Mouse (Mus musculus) intestine, embryonic 16.5 days (tissue): ENCODE data around the gene Snx9. TPM values are rescaled to one million over a fixed set of nuclear protein-coding genes. Genes with fewer than 3 reads are reported as not detected.

Source experiments
- ATAC-seq: fragments of 200-750 bp; cut with Nextera tagmentation; 2 replicates; pipeline ENCODE4 v1.8.0; 2017; ENCODE audit warnings: moderate TSS enrichment, moderate library complexity
- H3K27ac ChIP-seq: fragments of 300-500 bp; sonication (generic); 2 replicates; pipeline ENCODE4 v1.5.1; 2014; ENCODE audit warnings: mild to moderate bottlenecking, low read length
- H3K27me3 ChIP-seq: fragments of 300-500 bp; sonication (generic); replicated peaks from 2 replicates; pipeline ENCODE4 v1.6.1; 2014; ENCODE audit warnings: low read length, control low read depth, mixed read lengths; ENCODE audit not compliant: control insufficient read depth, insufficient read depth
- H3K36me3 ChIP-seq: fragments of 300-500 bp; sonication (generic); 2 replicates; pipeline ENCODE4 v1.6.1; 2014; ENCODE audit warnings: low read length, control low read depth; ENCODE audit not compliant: control insufficient read depth, insufficient read depth
- H3K4me1 ChIP-seq: fragments of 300-500 bp; sonication (generic); 2 replicates; pipeline ENCODE4 v1.6.1; 2014; ENCODE audit warnings: low read length, control low read depth, mixed read lengths; ENCODE audit not compliant: control insufficient read depth, insufficient read depth
- H3K4me2 ChIP-seq: fragments of 300-500 bp; sonication (generic); 2 replicates; pipeline ENCODE4 v1.6.1; 2014; ENCODE audit warnings: low read depth, low read length, control low read depth
- H3K4me3 ChIP-seq: fragments of 300-500 bp; sonication (generic); 2 replicates; pipeline ENCODE4 v1.5.1; 2014; ENCODE audit warnings: mild to moderate bottlenecking, low read length
- H3K9ac ChIP-seq: fragments of 300-500 bp; sonication (generic); 2 replicates; pipeline ENCODE4 v1.6.1; 2014; ENCODE audit warnings: low read depth, low read length
- H3K9me3 ChIP-seq: fragments of 300-500 bp; sonication (generic); 2 replicates; pipeline ENCODE4 v1.6.1; 2016; ENCODE audit warnings: low read length, control low read depth; ENCODE audit not compliant: control insufficient read depth
- WGBS: fragments of 180-500 bp; shearing (Covaris S2); extraction: QIAGEN DNeasy Blood & Tissue Kit; methylation state at CpG from one replicate; pipeline ENCODE4 v1.1.7; 2014; 5-methylcytosine and 5-hydroxymethylcytosine counted together
- polyA plus RNA-seq: library from polyadenylated mRNA; unstranded; fragments of >200 nt; fragmentation: Nextera tagmentation; extraction: Ambion mirVana; gene quantifications from 2 replicates; pipeline ENCODE4 v1.2.1, GENCODE M21; 2015

Snx9 gene
- polyA plus RNA-seq, 1 experiment from 2014 or later: 52.6 TPM

- H3K9ac ChIP-seq: no peak overlapping the region
- WGBS: 53% methylated on average over 3 of the region's 3 CpGs
Observed at GRCm38 (mm10) chr17:5957097-5957496, 116.0 kb downstream of the Snx9 start.

GRCm38 (mm10) chr17:5958229-5958628 lies 117.1 kb downstream of the Snx9 start:
- no peak overlapping the region for H3K4me2 ChIP-seq
- peaks cover 28% of the 10 kb centered on the region for H3K4me1 ChIP-seq
- 86% methylated on average over 5 of the region's 5 CpGs for WGBS
- no peaks in the 10 kb centered on the region for H3K36me3 ChIP-seq
- no peak overlapping the region for H3K27ac ChIP-seq
- H3K9me3 ChIP-seq: no peaks in the 10 kb centered on the region
- ATAC-seq: no peak
- no peaks in the 10 kb centered on the region for H3K27me3 ChIP-seq
- H3K4me3 ChIP-seq: no peak overlapping the region
- H3K9ac ChIP-seq: no peak overlapping the region

More at GRCm38 (mm10) chr17:5957097-5957496, 116.0 kb downstream of the Snx9 start:
- no peak overlapping the region for H3K27ac ChIP-seq
- peaks cover 28% of the 10 kb centered on the region for H3K4me1 ChIP-seq
- H3K27me3 ChIP-seq: no peaks in the 10 kb centered on the region
- no peak for ATAC-seq
- H3K4me2 ChIP-seq: no peak overlapping the region
- H3K4me3 ChIP-seq: no peak overlapping the region
- H3K36me3 ChIP-seq: no peaks in the 10 kb centered on the region
- no peaks in the 10 kb centered on the region for H3K9me3 ChIP-seq

GRCm38 (mm10) chr17:5958636-5959035 lies 117.5 kb downstream of the Snx9 start:
- Histone ChIP-seq H3K4me1 (peaks cover 28% of the 10 kb centered on the region), H3K9ac (no peak overlapping the region), H3K36me3 (no peaks in the 10 kb centered on the region), H3K27me3 (no peaks in the 10 kb centered on the region), H3K4me2 (0 out of 2 replicates have a peak overlapping the region, but pooled peaks have one; percentile 12), H3K27ac (peak overlapping the region; percentile 68), H3K9me3 (no peaks in the 10 kb centered on the region), H3K4me3 (no peak overlapping the region)
- peak; percentile 30; the same call in 1 of the 2 replicates for ATAC-seq
- 69% methylated on average over 10 of the region's 10 CpGs for WGBS

GRCm38 (mm10) chr17:5959096-5959495 lies 118.0 kb downstream of the Snx9 start:
- no peaks in the 10 kb centered on the region for H3K36me3 ChIP-seq
- H3K27me3 ChIP-seq: no peaks in the 10 kb centered on the region
- H3K9ac ChIP-seq: 0 out of 2 replicates have a peak overlapping the region, but pooled peaks have one; percentile 7
- peak overlapping the region; percentile 22; the same call in 1 of the 2 replicates for H3K4me2 ChIP-seq
- peaks cover 28% of the 10 kb centered on the region for H3K4me1 ChIP-seq
- 0 out of 2 replicates have a peak overlapping the region, but pooled peaks have one; percentile 16 for H3K4me3 ChIP-seq
- no peaks in the 10 kb centered on the region for H3K9me3 ChIP-seq
- peak overlapping the region; percentile 68 for H3K27ac ChIP-seq
- WGBS: 42% methylated on average over 7 of the region's 7 CpGs
- ATAC-seq: peak; percentile 77

- 0 out of 2 replicates have a peak, but pooled peaks have one; percentile 17 for ATAC-seq
- WGBS: 39% methylated on average over 9 of the region's 9 CpGs
- peak overlapping the region; percentile 7; the same call in 1 of the 2 replicates for H3K9ac ChIP-seq
- peak overlapping the region; percentile 68 for H3K27ac ChIP-seq
- 0 out of 2 replicates have a peak overlapping the region, but pooled peaks have one; percentile 22 for H3K4me2 ChIP-seq
- no peaks in the 10 kb centered on the region for H3K9me3 ChIP-seq
- H3K27me3 ChIP-seq: no peaks in the 10 kb centered on the region
- no peak overlapping the region for H3K4me3 ChIP-seq
- peaks cover 33% of the 10 kb centered on the region for H3K4me1 ChIP-seq
- H3K36me3 ChIP-seq: no peaks in the 10 kb centered on the region
Observed at GRCm38 (mm10) chr17:5959802-5960201, 118.7 kb downstream of the Snx9 start.

- no peak overlapping the region for H3K4me3 ChIP-seq
- H3K27me3 ChIP-seq: no peaks in the 10 kb centered on the region
- no peak overlapping the region for H3K9ac ChIP-seq
- no peaks in the 10 kb centered on the region for H3K36me3 ChIP-seq
- no peak overlapping the region for H3K27ac ChIP-seq
- WGBS: 77% methylated on average over 8 of the region's 8 CpGs
- peaks cover 39% of the 10 kb centered on the region for H3K4me1 ChIP-seq
- no peaks in the 10 kb centered on the region for H3K9me3 ChIP-seq
- H3K4me2 ChIP-seq: no peak overlapping the region
- no peak for ATAC-seq
Observed at GRCm38 (mm10) chr17:5963766-5964165, 122.6 kb downstream of the Snx9 start.

GRCm38 (mm10) chr17:5965084-5965781 lies 124.1 kb downstream of the Snx9 start:
- H3K27ac ChIP-seq: peak overlapping the region; percentile 67
- ATAC-seq: peak; percentile 75

GRCm38 (mm10) chr17:5966706-5967105 lies 125.6 kb downstream of the Snx9 start:
- no peak overlapping the region for H3K4me2 ChIP-seq
- no peak for ATAC-seq
- no peak overlapping the region for H3K27ac ChIP-seq
- H3K9me3 ChIP-seq: no peaks in the 10 kb centered on the region
- peaks cover 38% of the 10 kb centered on the region for H3K4me1 ChIP-seq
- no peaks in the 10 kb centered on the region for H3K27me3 ChIP-seq
- no peaks in the 10 kb centered on the region for H3K36me3 ChIP-seq
- 85% methylated on average over 5 of the region's 5 CpGs for WGBS
- H3K9ac ChIP-seq: no peak overlapping the region
- H3K4me3 ChIP-seq: no peak overlapping the region

More at GRCm38 (mm10) chr17:5965084-5965781, 124.1 kb downstream of the Snx9 start:
- WGBS: 22% methylated on average over 9 of the region's 9 CpGs
- H3K9ac ChIP-seq: no peak overlapping the region
- H3K36me3 ChIP-seq: no peaks in the 10 kb centered on the region
- no peak overlapping the region for H3K4me3 ChIP-seq
- peaks cover 39% of the 10 kb centered on the region for H3K4me1 ChIP-seq
- H3K4me2 ChIP-seq: no peak overlapping the region
- H3K9me3 ChIP-seq: no peaks in the 10 kb centered on the region
- no peaks in the 10 kb centered on the region for H3K27me3 ChIP-seq

GRCm38 (mm10) chr17:5968562-5968961 lies 127.4 kb downstream of the Snx9 start:
- no peaks in the 10 kb centered on the region for H3K9me3 ChIP-seq
- no peak overlapping the region for H3K4me3 ChIP-seq
- peak overlapping the region; percentile 6; the same call in 1 of the 2 replicates for H3K27ac ChIP-seq
- no peak overlapping the region for H3K9ac ChIP-seq
- WGBS: 50% methylated on average over 6 of the region's 6 CpGs
- H3K27me3 ChIP-seq: no peaks in the 10 kb centered on the region
- no peaks in the 10 kb centered on the region for H3K36me3 ChIP-seq
- peaks cover 38% of the 10 kb centered on the region for H3K4me1 ChIP-seq
- peak; percentile 67 for ATAC-seq
- H3K4me2 ChIP-seq: no peak overlapping the region
